Mouse (Mus musculus) retina, embryonic 14.5 days (tissue): ENCODE data around the gene Myh9.
"Not testable (repeated sequence)": the region's sequence is repeated elsewhere in the genome, so short reads cannot be mapped to it uniquely, and the experiment has no call there.

Source experiments
- DNase-seq: peaks from one replicate; pipeline ENCODE4 v3.0.0-alpha.2; 2015; ENCODE audit warnings: low spot score

The Myh9 gene

DNA sequence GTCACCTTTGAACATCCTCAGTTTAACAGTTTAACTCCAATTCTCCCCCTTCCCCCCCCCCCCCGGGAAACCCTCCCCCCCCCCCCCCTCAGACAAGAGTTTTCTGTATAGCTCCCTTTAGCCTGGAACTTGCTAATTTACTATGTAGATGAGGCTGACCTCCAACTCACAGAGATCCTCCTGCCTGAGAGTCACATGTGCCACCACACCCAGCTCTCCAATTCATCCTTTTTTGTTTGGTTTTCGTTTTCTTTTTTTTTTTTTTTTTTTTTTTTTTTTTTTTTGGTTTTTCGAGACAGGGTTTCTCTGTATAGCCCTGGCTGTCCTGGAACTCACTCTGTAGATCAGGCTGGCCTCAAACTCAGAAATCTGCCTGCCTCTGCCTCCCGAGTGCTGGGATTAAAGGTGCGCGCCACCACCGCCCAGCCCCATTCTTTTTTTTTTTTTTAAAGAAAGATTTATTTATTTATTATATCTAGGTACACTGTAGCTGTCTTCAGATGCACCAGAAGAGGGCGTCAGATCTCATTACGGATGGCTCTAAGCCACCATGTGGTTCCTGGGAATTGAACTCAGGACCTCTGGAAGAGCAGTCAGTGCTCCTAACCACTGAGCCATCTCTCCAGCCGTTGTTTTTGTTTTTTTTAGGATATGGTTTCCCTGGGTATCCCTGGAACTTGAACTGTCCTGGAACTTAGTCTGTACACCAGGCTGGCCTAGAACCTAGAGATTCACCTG is 25.4 kb upstream of the Myh9 start:
- not testable (repeated sequence) for DNase-seq

DNA sequence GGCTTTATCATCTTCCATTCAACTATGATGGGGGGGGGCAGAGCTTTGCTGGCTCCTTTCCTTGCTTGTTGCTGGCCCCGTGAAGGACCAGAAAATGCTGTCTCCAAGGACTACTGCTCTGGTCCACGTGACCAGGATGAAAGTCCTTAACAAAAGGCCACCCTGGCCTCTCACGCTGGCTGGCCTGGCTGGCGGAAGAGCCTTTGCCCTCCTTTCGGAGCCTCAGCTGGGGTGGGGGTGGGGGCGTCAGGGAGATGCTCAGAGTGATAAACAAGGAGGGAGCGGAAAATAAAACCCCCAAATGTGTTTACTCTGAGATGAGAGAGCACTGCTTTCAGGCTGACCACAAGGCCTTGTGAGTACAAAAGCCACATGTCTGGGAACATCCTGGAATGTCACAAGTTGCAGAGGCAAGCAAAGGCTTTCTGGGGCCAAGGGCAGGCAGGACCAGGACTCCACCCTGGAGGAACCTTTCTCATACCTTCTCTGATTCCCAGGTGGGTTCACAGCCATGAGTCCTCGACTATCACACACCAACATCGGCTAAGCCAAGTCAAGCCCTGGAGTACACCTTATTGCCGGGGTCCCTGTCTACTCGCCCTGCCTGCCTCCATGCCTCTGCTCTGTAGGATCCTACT is 24.7 kb upstream of the Myh9 start:
- peak; percentile 54 for DNase-seq

DNA sequence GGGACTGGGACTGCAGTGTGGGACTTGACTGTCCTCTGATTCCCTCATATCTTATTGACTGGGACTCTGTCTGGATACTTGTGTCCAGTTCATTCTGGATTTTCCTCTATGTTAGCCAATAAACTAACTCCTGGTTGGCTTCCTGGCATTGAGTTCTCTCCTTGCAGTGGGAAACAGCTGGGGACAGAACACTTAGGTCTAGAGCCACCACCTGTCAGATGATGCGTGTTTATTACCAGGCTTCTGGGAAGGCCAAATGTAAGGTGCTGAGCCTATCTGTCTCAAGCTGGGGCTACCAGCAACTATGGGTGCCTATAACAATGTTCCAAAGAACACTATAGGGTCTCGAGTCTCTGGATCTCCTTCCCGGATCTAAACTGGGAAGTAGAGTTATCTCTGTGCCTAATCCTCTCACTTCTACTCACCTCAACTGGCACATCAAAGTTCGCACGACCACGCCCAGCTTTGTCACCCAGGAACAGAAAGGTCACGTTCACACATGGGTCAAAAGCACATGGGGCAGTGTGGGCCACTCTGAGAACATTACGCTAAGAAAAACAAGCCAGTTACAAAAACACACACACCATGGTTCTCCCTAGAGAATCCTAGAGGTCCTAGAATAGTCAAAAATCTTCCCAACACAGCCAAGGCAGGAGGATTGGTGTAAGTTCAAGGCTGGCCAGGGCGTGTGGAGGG is 22.2 kb upstream of the Myh9 start:
- DNase-seq = no peak

GRCm38 (mm10) chr15:77862991-77863972 is 21.3 kb upstream of the Myh9 start:
- DNase-seq = no peak

DNA sequence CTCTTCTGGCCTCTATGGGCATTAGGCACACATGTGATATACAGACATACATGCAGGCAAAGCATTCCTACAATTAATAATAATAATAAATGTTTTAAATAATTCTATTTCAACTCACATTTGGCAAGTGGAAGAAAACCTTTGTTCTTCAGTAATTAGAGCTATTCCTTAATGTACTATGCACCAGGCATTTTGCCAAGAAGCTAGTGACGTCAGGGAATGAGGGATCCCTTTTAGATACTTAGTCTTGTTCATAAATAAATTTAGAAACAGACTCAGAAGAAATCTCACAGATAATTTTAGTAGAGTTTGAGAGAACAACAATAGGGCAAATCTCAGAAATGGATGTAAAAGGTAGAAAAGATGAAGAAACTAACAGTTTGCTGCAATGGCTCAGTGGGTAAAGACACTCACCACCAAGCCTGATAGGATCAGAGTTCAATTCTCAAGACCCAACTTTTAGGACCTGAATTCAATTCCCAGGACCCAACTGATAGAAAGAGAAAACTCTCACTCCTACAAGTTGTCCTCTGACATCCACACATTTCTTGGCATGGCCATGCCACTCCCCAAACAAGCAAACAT is 18.2 kb upstream of the Myh9 start:
- no peak for DNase-seq

GRCm38 (mm10) chr15:77857662-77858156 is 15.7 kb upstream of the Myh9 start:
- peak; percentile 77 for DNase-seq

- DNase-seq = no peak
These were observed 14.6 kb upstream of the Myh9 start for GRCm38 (mm10) chr15:77856541-77856940.

GRCm38 (mm10) chr15:77855301-77855700 is 13.3 kb upstream of the Myh9 start:
- no peak for DNase-seq

GRCm38 (mm10) chr15:77852001-77852400 is 10.0 kb upstream of the Myh9 start:
- DNase-seq = no peak

GRCm38 (mm10) chr15:77851136-77851535 is 9.2 kb upstream of the Myh9 start:
- no peak for DNase-seq

DNA sequence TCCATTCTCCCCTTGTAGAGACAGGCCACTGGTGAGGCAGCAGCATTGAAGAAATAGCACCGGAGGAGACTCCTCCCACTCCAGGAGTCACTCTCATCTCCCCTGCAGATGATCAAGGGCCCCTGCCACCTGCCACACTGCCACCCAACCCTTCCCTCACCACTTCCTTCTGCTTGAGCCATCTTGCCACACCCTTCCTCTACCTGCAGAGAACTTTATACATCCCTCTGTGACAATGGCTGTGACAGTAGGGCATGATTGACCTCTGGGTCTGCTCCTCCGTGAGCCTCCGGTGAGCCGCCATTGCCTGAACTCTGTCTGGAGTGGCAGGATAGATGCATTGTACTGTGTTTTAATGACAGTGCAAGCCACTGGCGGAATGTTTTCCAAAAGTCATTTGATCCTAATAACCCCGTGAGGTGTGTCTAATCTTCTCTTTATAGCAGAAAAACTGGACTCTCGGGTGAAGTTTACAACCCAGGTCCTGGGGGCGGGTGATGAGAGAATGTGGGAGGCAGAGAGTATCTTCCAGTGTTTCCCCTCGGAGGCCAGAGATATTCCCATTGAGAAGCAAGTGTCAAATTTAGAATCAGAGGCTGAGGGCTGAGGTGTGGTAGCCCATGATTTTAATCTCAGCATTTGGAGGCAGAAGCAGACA is 7.7 kb upstream of the Myh9 start:
- DNase-seq = no peak

DNA sequence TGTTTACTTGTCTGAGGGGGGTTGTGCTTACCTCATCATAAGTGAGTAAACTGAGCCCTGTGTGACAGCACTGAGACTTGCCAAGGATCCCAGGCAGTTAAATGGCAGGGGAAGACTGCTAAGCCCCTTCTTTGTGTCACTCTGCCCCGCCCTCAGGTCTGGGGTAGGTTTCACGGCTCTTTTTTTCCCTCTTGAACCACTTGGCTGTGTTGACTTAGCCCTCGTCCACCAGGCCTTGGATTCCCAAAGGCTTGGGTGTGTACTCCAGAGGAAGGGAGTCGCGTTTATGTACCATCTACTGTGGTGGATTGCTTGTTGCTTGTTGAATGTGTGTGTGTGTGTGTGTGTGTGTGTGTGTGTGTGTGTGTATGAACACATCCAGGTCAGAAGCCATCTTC is 7.1 kb upstream of the Myh9 start:
- DNase-seq = no peak

DNA sequence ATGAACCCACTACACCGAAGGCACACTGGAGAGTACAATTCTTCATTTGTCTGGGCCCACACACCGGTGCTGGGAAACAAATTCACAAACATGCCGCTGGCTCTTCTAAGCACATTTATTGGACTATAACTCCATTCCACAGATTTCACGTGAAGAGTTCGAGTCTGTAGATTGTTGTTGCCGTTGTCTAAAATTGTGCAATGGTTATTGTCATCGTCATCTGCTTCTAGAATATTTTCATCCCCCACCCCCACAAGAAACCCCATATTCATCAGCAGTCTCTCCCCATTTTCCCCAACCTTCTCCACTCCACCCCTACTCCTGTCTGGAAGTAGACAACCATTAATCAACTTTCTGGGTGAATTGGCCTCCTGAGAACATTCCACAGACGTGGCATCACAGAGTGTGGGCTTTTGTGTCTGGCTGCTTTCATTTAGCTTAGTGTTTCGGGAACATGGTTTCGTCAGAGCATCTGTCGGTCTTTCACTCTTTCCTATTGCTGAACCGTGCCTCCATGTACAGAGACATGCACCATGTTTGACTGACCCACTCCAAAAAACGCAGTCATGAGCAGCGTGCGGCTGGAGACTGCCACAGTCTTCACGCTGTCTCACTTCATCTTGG is 6.6 kb upstream of the Myh9 start:
- no peak for DNase-seq

DNA sequence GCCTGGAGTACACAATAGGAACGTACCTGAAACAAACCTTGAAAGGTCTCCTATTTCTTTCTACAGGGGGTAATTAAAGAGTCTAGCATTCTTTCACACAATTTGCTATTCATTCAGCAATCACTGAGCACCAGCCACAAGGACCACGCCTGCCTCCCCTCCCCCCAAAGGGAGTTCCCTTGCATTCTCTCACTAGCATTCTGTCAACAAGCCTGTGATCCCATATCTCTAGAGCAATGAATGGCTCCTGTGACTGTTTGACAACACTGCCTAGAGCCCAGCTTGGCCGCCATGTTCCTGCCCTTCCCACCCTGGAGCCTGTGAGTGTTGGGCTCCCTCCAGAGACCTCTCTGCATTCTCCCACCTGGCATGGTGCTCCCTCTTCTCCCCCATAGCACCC is 5.9 kb upstream of the Myh9 start:
- DNase-seq = no peak

- DNase-seq = no peak
These were observed 5.1 kb upstream of the Myh9 start for GRCm38 (mm10) chr15:77847108-77847507.

- DNase-seq = not testable (repeated sequence)
These were observed 4.1 kb upstream of the Myh9 start for GRCm38 (mm10) chr15:77845931-77846595.

DNA sequence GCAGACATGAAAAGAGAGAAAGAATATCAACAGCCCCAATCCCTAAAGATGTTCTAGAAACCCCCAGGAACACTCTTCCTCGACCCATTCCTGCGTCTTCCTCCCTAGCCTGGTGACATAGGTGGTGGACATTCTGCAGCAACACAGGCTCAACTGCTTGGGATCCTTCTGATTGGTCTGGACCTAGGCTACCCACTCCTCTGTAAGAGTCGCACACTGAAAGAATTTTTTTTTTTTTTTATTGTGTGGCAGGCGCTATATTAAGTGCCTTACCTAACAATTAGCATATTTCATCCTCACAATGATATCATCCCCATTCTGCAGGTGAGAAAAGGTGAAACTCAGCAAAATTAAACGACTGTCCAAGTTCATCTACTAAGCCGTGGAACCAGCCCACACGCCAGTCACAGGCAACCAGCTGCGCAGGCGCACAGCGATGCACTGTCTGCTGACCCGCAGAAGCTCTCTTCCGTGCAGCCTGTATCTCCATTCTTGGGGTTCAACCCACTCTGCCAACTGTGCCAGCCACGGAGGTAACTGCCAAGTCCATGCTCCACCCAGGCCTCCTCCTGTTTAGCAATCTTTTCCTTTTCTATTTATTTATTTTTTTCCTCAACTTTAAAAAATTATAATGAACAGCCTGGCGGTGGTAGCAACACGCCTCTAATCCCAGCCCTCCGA is 3.1 kb upstream of the Myh9 start:
- DNase-seq = no peak

DNA sequence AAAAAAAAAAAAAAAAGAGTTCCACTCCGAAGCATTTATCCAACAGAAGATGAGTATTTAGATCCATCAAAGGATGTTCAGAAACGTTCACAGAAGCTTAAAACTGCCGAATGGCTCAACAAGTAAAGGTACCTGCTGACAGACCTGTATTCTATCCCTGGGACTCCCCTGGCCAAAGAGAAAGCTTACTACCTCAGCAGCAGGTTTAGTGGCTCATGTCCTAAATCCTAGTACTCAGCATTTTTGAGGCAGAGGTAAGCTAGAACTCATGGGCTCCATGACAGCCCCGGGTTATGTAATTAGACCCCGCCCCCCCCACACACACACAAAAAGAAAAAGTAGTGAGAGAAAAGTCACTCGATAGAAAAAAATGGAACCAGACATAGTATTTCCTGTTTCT is 2.1 kb upstream of the Myh9 start:
- DNase-seq = no peak

DNA sequence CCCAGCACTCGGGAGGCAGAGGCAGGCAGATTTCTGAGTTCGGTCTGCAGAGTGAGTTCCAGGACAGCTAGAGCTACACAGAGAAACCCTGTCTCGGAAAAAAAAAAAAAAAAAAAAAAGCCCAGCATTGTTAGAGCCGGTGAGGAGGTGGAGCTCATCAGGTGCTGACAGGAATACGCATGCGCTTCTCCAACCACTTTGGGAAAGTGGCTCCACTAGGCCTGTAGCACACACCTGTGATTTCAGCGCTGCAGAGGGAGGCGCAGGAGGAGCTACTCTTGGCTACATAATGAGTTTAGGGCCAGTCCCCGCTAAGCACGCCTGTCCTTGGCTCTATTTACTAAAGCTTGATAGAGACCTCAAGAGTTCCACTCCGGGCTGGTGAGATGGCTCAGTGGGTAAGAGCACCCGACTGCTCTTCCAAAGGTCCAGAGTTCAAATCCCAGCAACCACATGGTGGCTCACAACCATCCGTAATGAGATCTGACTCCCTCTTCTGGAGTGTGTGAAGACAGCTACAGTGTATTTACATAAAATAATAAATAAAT is 1.6 kb upstream of the Myh9 start:
- DNase-seq = not testable (repeated sequence)
